Mouse (Mus musculus): Measurements from ENCODE around the gene Filip1. TPM values are rescaled to one million over a fixed set of nuclear protein-coding genes. Genes with fewer than 3 reads are reported as not detected.

Filip1 gene
- polyA plus RNA-seq, 1 experiment from 2014 or later = 10.4 TPM

GRCm38 (mm10) chr9:79951339-79951738, 61.3 kb downstream of the Filip1 start:
- no peak overlapping the region for H3K4me3 ChIP-seq (ENCODE audit: low read depth, low read length)
- whole genome bisulfite sequencing = 84% methylated on average over 5 of the region's 5 CpGs

GRCm38 (mm10) chr9:79950666-79951065, 62.0 kb downstream of the Filip1 start:
- Histone ChIP-seq H3K9me3 (ENCODE audit: control insufficient read depth, low read length) (no peaks in the 10 kb centered on the region), H3K9ac (ENCODE audit: low read depth, low read length) (no peak overlapping the region), H3K27ac (replicated peaks; ENCODE audit: low read depth, low read length) (no peak overlapping the region), H3K4me1 (ENCODE audit: control insufficient read depth, insufficient read depth, low read length) (peaks cover 13% of the 10 kb centered on the region), H3K4me2 (ENCODE audit: low read depth, low read length) (no peak overlapping the region), H3K4me3 (ENCODE audit: low read depth, low read length) (no peak overlapping the region), H3K36me3 (ENCODE audit: control insufficient read depth, insufficient read depth, low read length) (no peaks in the 10 kb centered on the region), H3K27me3 (replicated peaks; ENCODE audit: control insufficient read depth, insufficient read depth, low read length) (no peaks in the 10 kb centered on the region)
- WGBS = 89% methylated on average over 5 of the region's 5 CpGs
- ATAC-seq (ENCODE audit: low read depth) = no peak
- no peak for DNase-seq (ENCODE audit: low spot score)

More at GRCm38 (mm10) chr9:79951339-79951738, 61.3 kb downstream of the Filip1 start:
- no peak overlapping the region for H3K27ac ChIP-seq (replicated peaks; ENCODE audit: low read depth, low read length)
- no peak overlapping the region for H3K9ac ChIP-seq (ENCODE audit: low read depth, low read length)
- ATAC-seq (ENCODE audit: low read depth) (no peak), DNase-seq (ENCODE audit: low spot score) (no peak)
- H3K4me2 ChIP-seq (ENCODE audit: low read depth, low read length) = no peak overlapping the region
- H3K36me3 ChIP-seq (ENCODE audit: control insufficient read depth, insufficient read depth, low read length) = no peaks in the 10 kb centered on the region
- H3K4me1 ChIP-seq (ENCODE audit: control insufficient read depth, insufficient read depth, low read length) = peaks cover 13% of the 10 kb centered on the region
- no peaks in the 10 kb centered on the region for H3K27me3 ChIP-seq (replicated peaks; ENCODE audit: control insufficient read depth, insufficient read depth, low read length)
- no peaks in the 10 kb centered on the region for H3K9me3 ChIP-seq (ENCODE audit: control insufficient read depth, low read length)

- no peaks in the 10 kb centered on the region for H3K36me3 ChIP-seq (ENCODE audit: control insufficient read depth, insufficient read depth, low read length)
- H3K9ac ChIP-seq (ENCODE audit: low read depth, low read length) = no peak overlapping the region
- no peak for ATAC-seq (ENCODE audit: low read depth)
- H3K4me3 ChIP-seq (ENCODE audit: low read depth, low read length) = no peak overlapping the region
- H3K27me3 ChIP-seq (replicated peaks; ENCODE audit: control insufficient read depth, insufficient read depth, low read length) = no peaks in the 10 kb centered on the region
- no peaks in the 10 kb centered on the region for H3K9me3 ChIP-seq (ENCODE audit: control insufficient read depth, low read length)
- H3K4me1 ChIP-seq (ENCODE audit: control insufficient read depth, insufficient read depth, low read length) = peaks cover 13% of the 10 kb centered on the region
- 36% methylated on average over 6 of the region's 6 CpGs for WGBS
- DNase-seq (ENCODE audit: low spot score) = no peak
- no peak overlapping the region for H3K4me2 ChIP-seq (ENCODE audit: low read depth, low read length)
- no peak overlapping the region for H3K27ac ChIP-seq (replicated peaks; ENCODE audit: low read depth, low read length)
These were observed 62.6 kb downstream of the Filip1 start for GRCm38 (mm10) chr9:79950038-79950437.

GRCm38 (mm10) chr9:79948376-79948775, 64.3 kb downstream of the Filip1 start:
- no peak for ATAC-seq (ENCODE audit: low read depth)
- H3K36me3 ChIP-seq (ENCODE audit: control insufficient read depth, insufficient read depth, low read length) = no peaks in the 10 kb centered on the region
- no peaks in the 10 kb centered on the region for H3K27me3 ChIP-seq (replicated peaks; ENCODE audit: control insufficient read depth, insufficient read depth, low read length)
- H3K9ac ChIP-seq (ENCODE audit: low read depth, low read length) = no peak overlapping the region
- 86% methylated on average over 2 of the region's 2 CpGs for WGBS
- no peak overlapping the region for H3K4me3 ChIP-seq (ENCODE audit: low read depth, low read length)
- H3K4me1 ChIP-seq (ENCODE audit: control insufficient read depth, insufficient read depth, low read length) = peaks cover 13% of the 10 kb centered on the region
- DNase-seq (ENCODE audit: low spot score) = no peak
- no peaks in the 10 kb centered on the region for H3K9me3 ChIP-seq (ENCODE audit: control insufficient read depth, low read length)
- no peak overlapping the region for H3K4me2 ChIP-seq (ENCODE audit: low read depth, low read length)
- H3K27ac ChIP-seq (replicated peaks; ENCODE audit: low read depth, low read length) = no peak overlapping the region

- ATAC-seq (ENCODE audit: low read depth) = no peak
- no peaks in the 10 kb centered on the region for H3K27me3 ChIP-seq (replicated peaks; ENCODE audit: control insufficient read depth, insufficient read depth, low read length)
- H3K9me3 ChIP-seq (ENCODE audit: control insufficient read depth, low read length) = no peaks in the 10 kb centered on the region
- H3K4me1 ChIP-seq (ENCODE audit: control insufficient read depth, insufficient read depth, low read length) = peaks cover 13% of the 10 kb centered on the region
- 79% methylated on average over 2 of the region's 2 CpGs for WGBS
- H3K36me3 ChIP-seq (ENCODE audit: control insufficient read depth, insufficient read depth, low read length) = no peaks in the 10 kb centered on the region
- DNase-seq (ENCODE audit: low spot score) = no peak
- H3K4me2 ChIP-seq (ENCODE audit: low read depth, low read length) = no peak overlapping the region
- no peak overlapping the region for H3K27ac ChIP-seq (replicated peaks; ENCODE audit: low read depth, low read length)
- H3K9ac ChIP-seq (ENCODE audit: low read depth, low read length) = no peak overlapping the region
- no peak overlapping the region for H3K4me3 ChIP-seq (ENCODE audit: low read depth, low read length)
These were observed 64.7 kb downstream of the Filip1 start for GRCm38 (mm10) chr9:79947973-79948372.

GRCm38 (mm10) chr9:79947414-79947813, 65.2 kb downstream of the Filip1 start:
- no peak for ATAC-seq (ENCODE audit: low read depth)
- H3K4me2 ChIP-seq (ENCODE audit: low read depth, low read length) = no peak overlapping the region
- no peaks in the 10 kb centered on the region for H3K36me3 ChIP-seq (ENCODE audit: control insufficient read depth, insufficient read depth, low read length)
- no peak for DNase-seq (ENCODE audit: low spot score)
- no peak overlapping the region for H3K9ac ChIP-seq (ENCODE audit: low read depth, low read length)
- peaks cover 13% of the 10 kb centered on the region for H3K4me1 ChIP-seq (ENCODE audit: control insufficient read depth, insufficient read depth, low read length)
- no peaks in the 10 kb centered on the region for H3K27me3 ChIP-seq (replicated peaks; ENCODE audit: control insufficient read depth, insufficient read depth, low read length)
- no peak overlapping the region for H3K4me3 ChIP-seq (ENCODE audit: low read depth, low read length)
- 70% methylated on average over 3 of the region's 3 CpGs for WGBS
- H3K9me3 ChIP-seq (ENCODE audit: control insufficient read depth, low read length) = no peaks in the 10 kb centered on the region
- no peak overlapping the region for H3K27ac ChIP-seq (replicated peaks; ENCODE audit: low read depth, low read length)

- 66% methylated on average over 6 of the region's 6 CpGs for WGBS
- no peak overlapping the region for H3K27ac ChIP-seq (replicated peaks; ENCODE audit: low read depth, low read length)
- no peaks in the 10 kb centered on the region for H3K27me3 ChIP-seq (replicated peaks; ENCODE audit: control insufficient read depth, insufficient read depth, low read length)
- no peak overlapping the region for H3K4me3 ChIP-seq (ENCODE audit: low read depth, low read length)
- DNase-seq (ENCODE audit: low spot score) (no peak), ATAC-seq (ENCODE audit: low read depth) (no peak)
- no peaks in the 10 kb centered on the region for H3K36me3 ChIP-seq (ENCODE audit: control insufficient read depth, insufficient read depth, low read length)
- H3K4me2 ChIP-seq (ENCODE audit: low read depth, low read length) = no peak overlapping the region
- H3K4me1 ChIP-seq (ENCODE audit: control insufficient read depth, insufficient read depth, low read length) = 0 out of 2 replicates have a peak, but pooled peaks cover under 1% of the 10 kb centered on the region
- no peaks in the 10 kb centered on the region for H3K9me3 ChIP-seq (ENCODE audit: control insufficient read depth, low read length)
- H3K9ac ChIP-seq (ENCODE audit: low read depth, low read length) = no peak overlapping the region
These were observed 67.8 kb downstream of the Filip1 start for GRCm38 (mm10) chr9:79944872-79945271.

- H3K27me3 ChIP-seq (replicated peaks; ENCODE audit: control insufficient read depth, insufficient read depth, low read length) = no peaks in the 10 kb centered on the region
- H3K4me3 ChIP-seq (ENCODE audit: low read depth, low read length) = no peak overlapping the region
- H3K9me3 ChIP-seq (ENCODE audit: control insufficient read depth, low read length) = no peaks in the 10 kb centered on the region
- no peak for DNase-seq (ENCODE audit: low spot score)
- H3K9ac ChIP-seq (ENCODE audit: low read depth, low read length) = no peak overlapping the region
- H3K4me1 ChIP-seq (ENCODE audit: control insufficient read depth, insufficient read depth, low read length) = no peaks in the 10 kb centered on the region
- no peak overlapping the region for H3K4me2 ChIP-seq (ENCODE audit: low read depth, low read length)
- H3K27ac ChIP-seq (replicated peaks; ENCODE audit: low read depth, low read length) = no peak overlapping the region
- 58% methylated on average over 10 of the region's 10 CpGs for WGBS
- H3K36me3 ChIP-seq (ENCODE audit: control insufficient read depth, insufficient read depth, low read length) = no peaks in the 10 kb centered on the region
- no peak for ATAC-seq (ENCODE audit: low read depth)
These were observed 68.7 kb downstream of the Filip1 start for GRCm38 (mm10) chr9:79943986-79944385.

GRCm38 (mm10) chr9:79938416-79939206, 74.0 kb downstream of the Filip1 start:
- Histone ChIP-seq H3K36me3 (ENCODE audit: control insufficient read depth, insufficient read depth, low read length) (no peaks in the 10 kb centered on the region), H3K4me3 (ENCODE audit: low read depth, low read length) (no peak overlapping the region), H3K27me3 (replicated peaks; ENCODE audit: control insufficient read depth, insufficient read depth, low read length) (no peaks in the 10 kb centered on the region), H3K9ac (ENCODE audit: low read depth, low read length) (no peak overlapping the region), H3K9me3 (ENCODE audit: control insufficient read depth, low read length) (no peaks in the 10 kb centered on the region), H3K4me1 (ENCODE audit: control insufficient read depth, insufficient read depth, low read length) (no peaks in the 10 kb centered on the region), H3K27ac (replicated peaks; ENCODE audit: low read depth, low read length) (no peak overlapping the region), H3K4me2 (ENCODE audit: low read depth, low read length) (no peak overlapping the region)
- no peak for ATAC-seq (ENCODE audit: low read depth)
- DNase-seq (ENCODE audit: low spot score) = no peak
- 67% methylated on average over 11 of the region's 11 CpGs for WGBS

All from embryonic facial prominence, embryonic 14.5 days (tissue).